Mouse (Mus musculus) megakaryocyte progenitor cell, adult 5-6 weeks (primary cell): ENCODE results near the gene Atp2b2. TPM values are rescaled to one million over a fixed set of nuclear protein-coding genes. Genes with fewer than 3 reads are reported as not detected.
A peak's percentile ranks its signal among the peaks of the same experiment; 100 is the strongest.

Experiments used
- ATAC-seq: replicated peaks from 2 replicates; pipeline ENCODE4 v1.8.0; 2016; ENCODE audit warnings: mild to moderate bottlenecking, moderate TSS enrichment, inconsistent platforms; ENCODE audit not compliant: poor library complexity
- total RNA-seq, 2 experiments: library from RNA; stranded (forward) in 1 of 2; stranded (reverse) in 1 of 2; fragments of 157-497, 149-512 nt in 1 of 2; fragments of 200-1000 nt in 1 of 2; gene quantifications; 2 replicates each; pipeline versions ENCODE4 v1.2.3 to v1.2.4; 2015 to 2017

Atp2b2 gene
- total RNA-seq, 2 experiments from 2014 or later = not detected

DNA sequence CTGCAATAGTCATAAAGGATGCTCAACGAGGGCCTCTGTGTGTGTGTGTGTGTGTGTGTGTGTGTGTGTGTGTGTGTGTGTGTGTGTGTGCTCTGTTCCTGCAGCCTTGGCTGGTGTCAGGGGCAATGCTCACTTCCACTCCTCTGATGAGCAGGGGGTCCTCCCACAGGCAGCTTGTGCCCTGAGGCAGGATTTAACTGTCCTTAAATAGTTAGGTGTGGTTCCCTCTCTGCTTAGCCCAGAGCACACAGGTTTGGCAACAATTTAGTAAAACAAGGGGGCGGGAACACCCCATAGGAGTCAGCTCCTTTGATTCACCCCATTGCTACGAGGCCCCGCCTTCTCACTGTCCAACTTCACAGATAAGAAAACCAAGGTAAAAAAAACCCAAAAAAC is 181.0 kb downstream of the Atp2b2 start:
- no peak for ATAC-seq

DNA sequence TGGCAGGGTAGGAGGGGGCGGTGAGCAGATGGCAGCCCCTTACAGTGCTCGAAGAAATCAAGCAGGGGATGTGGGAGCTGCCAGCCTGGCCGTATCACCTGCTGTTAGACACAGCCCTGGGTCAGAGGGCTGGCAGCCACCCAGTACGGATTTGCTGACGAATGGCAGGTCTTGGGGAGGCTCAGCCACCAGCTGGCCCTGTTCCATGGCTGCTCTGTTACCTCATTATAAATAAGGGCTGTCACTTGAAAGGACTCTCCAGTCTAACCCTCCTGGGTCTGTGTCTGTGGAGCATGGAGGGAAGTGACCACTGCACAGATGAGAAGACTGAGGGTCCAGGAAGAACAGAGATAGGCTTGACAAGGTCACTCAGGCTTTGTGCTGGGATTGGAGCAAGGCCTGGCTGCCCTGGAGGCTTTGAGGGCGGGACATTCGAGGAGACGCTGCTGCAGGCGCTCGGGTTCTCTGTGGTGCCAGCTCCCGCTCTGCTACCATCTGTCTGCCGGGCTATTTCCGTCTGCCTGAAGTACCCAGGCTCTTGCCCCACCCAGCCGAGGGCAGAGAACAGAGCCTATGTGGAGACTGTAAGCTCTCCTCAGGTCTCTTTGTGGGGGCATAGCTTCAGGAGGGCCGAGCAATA is 181.6 kb downstream of the Atp2b2 start:
- no peak for ATAC-seq

- no peak for ATAC-seq
Measured at GRCm38 (mm10) chr6:113860023-113860734, 182.2 kb downstream of the Atp2b2 start.

DNA sequence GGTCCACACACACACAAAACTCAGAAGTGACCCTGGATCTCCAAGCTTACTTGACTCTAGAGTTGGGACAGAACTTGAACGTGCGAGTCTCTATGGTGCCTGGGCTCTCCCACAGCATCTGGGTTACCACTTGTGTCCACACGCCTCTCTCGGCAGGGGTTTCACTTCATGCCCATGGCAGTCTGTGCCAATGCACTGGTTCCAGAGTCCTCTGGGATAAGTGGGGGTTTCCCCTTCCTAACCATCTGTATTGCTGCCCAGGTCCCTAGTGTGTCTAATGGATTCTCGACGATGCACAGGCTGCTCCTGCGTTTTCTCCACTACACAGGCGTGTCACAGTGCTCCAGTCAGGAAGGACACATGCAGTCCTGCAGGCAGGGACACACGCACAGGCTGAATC is 184.1 kb downstream of the Atp2b2 start:
- ATAC-seq = no peak

DNA sequence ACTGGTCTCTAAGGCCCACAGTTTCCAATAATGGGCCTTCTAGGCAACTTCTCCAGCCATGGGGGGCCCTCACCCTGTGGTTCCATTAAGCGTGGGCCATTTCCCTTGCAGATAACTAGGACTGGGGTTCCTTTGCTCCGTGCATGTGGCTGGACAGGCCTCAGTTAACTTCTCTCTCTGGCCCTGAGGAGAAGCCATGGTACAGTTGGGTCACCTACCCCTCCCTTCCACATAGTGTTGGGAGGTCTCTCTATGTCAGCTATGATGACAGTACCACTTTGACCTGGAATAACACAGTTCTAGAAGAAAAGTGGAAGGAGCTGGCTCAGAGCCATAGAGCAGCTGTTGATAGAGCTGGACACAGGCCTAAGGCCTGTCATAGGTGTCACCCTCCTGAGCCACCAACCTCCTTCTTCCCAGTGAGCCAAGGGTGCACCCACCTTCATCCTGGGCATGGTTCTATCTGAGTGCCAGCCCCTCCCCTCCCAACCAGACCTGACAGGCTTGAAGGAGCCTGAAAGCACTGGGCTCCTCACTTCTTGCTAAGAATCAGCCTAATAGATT is 185.0 kb downstream of the Atp2b2 start:
- ATAC-seq = no peak

DNA sequence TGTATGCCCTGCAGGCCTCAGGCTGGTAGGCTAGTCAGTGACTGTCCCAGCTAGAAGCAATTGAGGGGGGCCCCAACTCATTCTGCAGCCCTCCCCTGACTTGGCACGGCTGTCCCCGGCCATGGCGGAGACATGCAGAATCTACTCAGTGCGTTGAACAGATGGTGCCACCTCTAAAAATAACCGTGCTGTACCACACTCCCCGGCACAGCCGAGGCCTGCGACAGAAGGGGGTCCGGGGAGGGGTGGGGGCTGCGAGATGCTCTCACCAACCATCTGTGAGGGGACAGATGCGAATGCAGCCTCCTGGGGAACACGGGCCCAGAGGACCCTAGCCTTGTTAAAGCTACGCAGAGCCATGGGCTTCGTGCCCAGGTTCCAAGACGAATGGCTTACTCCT is 185.6 kb downstream of the Atp2b2 start:
- no peak for ATAC-seq

GRCm38 (mm10) chr6:113856095-113856646 is 186.2 kb downstream of the Atp2b2 start:
- no peak for ATAC-seq

GRCm38 (mm10) chr6:113855581-113855980 is 186.8 kb downstream of the Atp2b2 start:
- no peak for ATAC-seq

- peak; percentile 92 for ATAC-seq
Measured at GRCm38 (mm10) chr6:113852318-113852717, 190.1 kb downstream of the Atp2b2 start.

DNA sequence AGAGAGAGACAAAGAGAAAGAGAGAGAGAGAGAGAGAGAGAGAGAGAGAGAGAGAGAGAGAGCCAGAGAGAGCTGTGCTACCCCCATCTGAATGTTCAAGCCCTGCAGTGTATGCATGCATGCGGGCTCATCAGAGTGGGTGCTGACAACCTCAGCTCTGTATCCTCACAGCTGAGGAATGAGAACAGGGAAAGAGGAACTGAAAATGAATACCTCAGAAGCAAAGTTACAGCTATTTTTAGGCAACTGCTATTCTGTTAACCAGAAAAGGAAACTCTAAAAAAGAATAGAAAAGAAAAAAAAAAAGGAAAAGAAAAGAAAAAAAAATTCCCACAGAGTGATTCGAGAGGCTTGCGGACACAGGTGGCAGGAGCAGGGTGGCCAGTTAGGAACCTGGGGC is 192.6 kb downstream of the Atp2b2 start:
- ATAC-seq = peak; percentile 66

- no peak for ATAC-seq
Measured at GRCm38 (mm10) chr6:113848655-113849054, 193.8 kb downstream of the Atp2b2 start.

DNA sequence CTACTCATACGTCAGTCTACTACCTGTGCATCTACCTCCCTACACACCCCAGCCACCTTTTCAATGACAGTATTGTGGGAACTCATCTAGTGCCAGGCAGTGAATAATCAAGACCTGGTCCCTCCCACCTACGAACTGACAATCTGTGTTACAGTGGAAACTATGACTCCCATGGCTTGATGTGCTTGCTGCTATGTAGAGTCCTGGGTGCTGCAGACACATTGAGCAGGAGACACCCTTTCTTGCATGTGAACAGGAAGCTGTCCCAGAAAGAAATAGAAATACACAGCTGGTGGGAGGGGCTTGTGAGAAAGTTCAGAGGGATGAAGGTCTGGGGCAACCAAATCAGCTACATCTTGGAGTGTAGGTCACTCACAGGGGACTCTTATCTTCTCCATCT is 195.3 kb downstream of the Atp2b2 start:
- no peak for ATAC-seq

- no peak for ATAC-seq
Measured at GRCm38 (mm10) chr6:113843248-113843647, 199.2 kb downstream of the Atp2b2 start.

DNA sequence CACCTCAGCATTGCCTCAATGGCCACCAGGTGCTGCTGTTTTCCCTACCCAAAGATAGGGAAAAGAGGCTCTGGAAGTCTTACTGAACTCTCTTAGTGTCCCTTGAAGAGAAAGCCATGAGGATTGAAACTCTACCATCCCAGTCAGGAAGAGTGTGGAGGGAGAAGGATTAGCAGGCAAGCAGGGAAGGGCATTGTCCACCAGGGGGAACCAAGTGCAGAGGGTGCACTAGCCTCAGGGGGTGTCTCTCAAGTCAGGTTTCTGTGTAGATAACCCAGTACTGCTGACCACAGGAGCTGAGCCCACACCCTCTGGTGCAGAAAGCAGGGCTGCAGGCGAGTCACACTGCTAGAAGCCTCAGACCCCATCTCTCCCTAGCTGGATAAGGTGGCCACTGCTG is 203.9 kb downstream of the Atp2b2 start:
- peak; percentile 29; the same call in 1 of the 2 replicates for ATAC-seq

GRCm38 (mm10) chr6:113837740-113838139 is 204.7 kb downstream of the Atp2b2 start:
- peak; percentile 69 for ATAC-seq

GRCm38 (mm10) chr6:113836545-113836944 is 205.9 kb downstream of the Atp2b2 start:
- ATAC-seq = no peak

DNA sequence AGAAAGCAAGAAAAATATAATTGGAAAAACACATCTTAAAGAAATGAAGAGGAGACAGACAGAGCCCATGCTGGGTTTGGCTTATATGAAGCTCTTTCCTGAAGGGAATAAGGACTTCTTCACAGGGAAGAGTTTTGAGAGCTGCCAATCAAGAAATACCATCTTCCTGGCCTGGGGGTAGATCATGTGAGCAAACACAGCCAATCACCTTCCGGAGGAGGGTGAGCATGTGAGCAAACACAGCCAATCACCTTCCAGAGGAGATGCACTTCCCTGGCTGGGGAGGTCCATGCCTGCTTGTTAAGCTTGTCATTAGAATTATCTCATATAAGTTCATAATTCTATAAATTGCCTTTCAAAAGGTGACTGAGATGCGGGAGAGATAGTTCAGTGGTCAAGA is 211.9 kb downstream of the Atp2b2 start:
- ATAC-seq = no peak

GRCm38 (mm10) chr6:113827309-113827708 is 215.1 kb downstream of the Atp2b2 start:
- ATAC-seq = no peak

- ATAC-seq = peak; percentile 77
Measured at GRCm38 (mm10) chr6:113822417-113822816, 220.0 kb downstream of the Atp2b2 start.

- peak; percentile 60 for ATAC-seq
Measured at GRCm38 (mm10) chr6:113816690-113817089, 225.7 kb downstream of the Atp2b2 start.

DNA sequence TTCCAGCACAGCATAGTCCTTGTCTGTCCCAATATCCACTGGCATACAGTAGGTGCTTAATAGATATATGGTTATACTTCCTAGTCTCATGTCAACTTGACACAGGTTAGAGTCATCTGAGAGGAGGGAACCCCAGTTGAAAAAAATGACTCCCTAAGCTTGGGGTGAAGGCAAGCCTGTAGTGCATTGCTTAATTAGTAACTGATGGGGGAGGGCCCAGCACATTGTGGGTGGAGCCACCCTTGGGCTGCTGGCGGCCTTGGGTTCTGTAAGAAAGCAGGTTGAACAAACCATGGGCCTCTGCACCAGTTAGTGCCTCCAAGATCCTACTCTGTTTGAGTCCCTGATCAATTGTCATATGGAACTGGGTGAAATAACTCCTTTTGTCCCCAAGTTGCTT is 231.0 kb downstream of the Atp2b2 start:
- peak; percentile 50; the same call in 1 of the 2 replicates for ATAC-seq

GRCm38 (mm10) chr6:113810667-113811066 is 231.7 kb downstream of the Atp2b2 start:
- no peak for ATAC-seq
